Mouse (Mus musculus): ENCODE results near the gene Arhgap27.
"Not testable (repeated sequence)": the region's sequence is repeated elsewhere in the genome, so short reads cannot be mapped to it uniquely, and the experiment has no call there.

The Arhgap27 gene

GRCm38 (mm10) chr11:103363214-103364148 lies at the start of gene Arhgap27:
Gene Arhgap27 (minus strand): TSS chr11:103363692.
- DNase-seq = peak; percentile 34 to 44

- DNase-seq = no peak
These were observed 49.5 kb upstream of the Arhgap27 start for GRCm38 (mm10) chr11:103412950-103413423.

DNA sequence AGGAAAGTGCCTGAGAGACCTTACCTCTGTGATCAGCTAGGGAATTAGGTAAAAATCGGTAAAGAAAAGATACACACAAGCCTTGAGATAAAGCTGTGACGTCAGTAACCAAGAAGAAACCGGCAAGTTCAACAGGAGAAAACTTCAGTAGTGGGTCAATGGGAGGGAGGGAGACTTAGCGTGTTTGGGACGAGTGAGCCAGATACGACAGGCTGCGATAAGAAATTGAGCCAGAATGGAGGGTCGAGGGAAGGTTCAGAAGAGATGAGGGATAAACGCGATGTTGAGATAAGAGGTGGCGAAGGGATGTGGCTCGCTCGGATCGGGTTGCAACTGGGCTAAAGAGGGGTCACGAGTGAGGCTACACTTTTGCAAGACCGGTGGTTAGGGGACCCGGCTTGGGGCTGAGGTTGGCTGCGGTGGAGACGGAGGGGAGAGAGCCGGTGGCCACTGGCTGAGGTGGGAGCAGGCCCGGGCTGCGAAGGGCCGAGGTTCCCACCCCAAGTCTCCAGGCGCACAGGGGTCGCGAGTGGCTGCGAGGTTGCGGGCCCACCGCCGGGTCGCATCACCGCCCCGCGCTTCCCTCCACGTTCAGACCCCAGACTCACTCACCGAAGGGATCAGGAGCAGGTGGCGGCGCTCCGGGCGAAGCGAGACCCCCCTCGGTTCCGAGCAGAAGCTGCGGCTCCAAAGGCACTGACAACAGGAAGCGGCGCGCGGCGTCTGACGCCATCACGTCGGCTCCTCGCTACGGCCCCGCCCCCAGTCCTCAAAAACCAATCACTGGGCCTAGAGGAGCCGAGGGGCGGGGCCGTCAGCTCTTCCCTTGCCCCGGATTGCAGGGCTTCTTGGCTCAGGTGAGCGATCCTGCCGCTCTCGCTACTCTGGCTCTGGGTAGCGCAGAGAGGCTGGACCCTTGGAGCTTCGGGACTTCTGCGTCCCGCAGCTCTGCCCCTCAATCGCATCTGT lies 48.8 kb upstream of the Arhgap27 start, which contains the start of gene Plekhm1:
Gene Plekhm1, minus strand, starts transcription at position 707 of the 969 bp plus-strand sequence.
- DNase-seq = peak; percentile 97 to 98

DNA sequence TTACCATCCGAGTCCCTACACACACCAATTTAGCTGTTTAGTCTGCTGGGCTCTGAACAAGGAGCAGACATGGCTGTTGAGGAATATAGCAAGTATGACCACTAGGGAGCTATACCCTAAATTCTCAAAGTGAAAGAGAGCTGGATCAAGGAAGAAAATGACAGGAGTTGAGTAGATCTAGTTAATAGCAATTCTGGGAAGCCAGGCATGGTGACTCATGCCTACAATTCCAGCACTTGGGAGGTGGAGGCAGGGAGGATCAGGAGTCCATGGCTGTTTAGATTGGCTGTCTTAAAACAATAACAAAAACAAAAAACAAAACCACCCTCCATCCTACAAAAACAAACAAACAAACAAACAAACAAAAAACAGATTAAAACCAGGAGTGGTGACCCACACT lies 47.8 kb upstream of the Arhgap27 start:
- DNase-seq = no peak

- no peak for DNase-seq
These were observed 45.4 kb upstream of the Arhgap27 start for GRCm38 (mm10) chr11:103408880-103409279.

GRCm38 (mm10) chr11:103407136-103407535 lies 43.6 kb upstream of the Arhgap27 start:
- DNase-seq = not testable (repeated sequence)

DNA sequence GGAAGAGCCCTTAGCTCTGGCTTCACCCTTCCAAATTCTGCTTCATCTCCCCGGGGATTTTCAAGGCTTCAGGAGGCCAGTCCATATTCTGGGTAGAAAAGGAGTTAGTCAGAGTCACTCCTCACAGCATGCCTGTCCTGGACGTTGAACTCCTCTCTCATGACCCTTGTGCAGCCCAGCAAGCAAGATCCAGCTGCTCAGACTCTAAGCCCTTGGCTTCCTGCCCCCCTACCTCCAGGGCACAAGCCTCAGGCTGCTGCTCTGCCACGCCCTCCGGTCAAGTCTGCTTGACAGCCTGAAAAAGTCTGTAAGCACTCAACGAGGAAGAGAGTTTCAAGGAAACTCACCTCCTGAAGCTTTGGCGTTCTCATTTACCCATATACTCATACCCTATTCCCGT lies 43.1 kb upstream of the Arhgap27 start:
- no peak for DNase-seq

- no peak for DNase-seq
These were observed 42.3 kb upstream of the Arhgap27 start for GRCm38 (mm10) chr11:103405814-103406213.

- DNase-seq = no peak
These were observed 41.1 kb upstream of the Arhgap27 start for GRCm38 (mm10) chr11:103404618-103405017.

DNA sequence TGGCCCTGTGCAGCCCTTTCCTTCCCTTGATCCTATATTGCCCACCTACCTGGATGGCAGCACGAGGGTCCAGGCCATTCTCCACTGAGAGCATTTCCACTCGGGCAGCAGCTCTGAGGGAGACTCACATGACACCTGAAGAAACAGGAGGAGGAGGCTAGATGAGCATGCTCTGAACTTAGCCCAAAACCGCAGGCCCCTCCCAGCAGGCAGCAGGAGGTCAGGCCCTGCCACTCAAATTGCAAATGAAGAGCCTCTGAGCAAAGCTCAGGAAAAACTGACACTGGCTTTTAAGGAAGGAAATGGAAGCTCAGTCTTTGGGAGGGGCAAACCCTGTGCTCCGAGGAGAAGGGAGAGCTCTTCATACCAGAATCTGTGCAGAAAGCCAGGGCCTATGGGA lies 40.3 kb upstream of the Arhgap27 start:
- DNase-seq = no peak

GRCm38 (mm10) chr11:103402738-103403137 lies 39.2 kb upstream of the Arhgap27 start:
- DNase-seq = no peak

DNA sequence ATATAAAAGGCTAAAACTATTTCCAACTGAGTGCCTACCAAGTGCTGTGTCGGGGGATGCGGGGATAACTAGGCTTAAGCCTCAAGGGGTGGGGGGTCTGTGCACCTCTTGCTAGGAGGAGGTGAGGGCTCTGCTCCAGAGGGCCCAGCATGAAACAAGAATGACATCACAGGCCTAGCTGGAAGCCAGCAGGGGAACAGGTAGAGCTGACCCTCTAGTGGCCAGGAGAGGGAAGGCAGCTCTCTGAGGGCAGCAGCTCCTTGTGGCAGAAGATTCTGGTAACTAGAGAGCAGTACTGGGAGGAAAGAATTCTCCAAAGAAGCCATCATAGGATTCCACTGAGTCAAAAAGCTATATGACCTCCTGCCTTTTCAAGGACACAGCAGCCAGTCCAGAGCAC lies 38.7 kb upstream of the Arhgap27 start:
- DNase-seq = peak; percentile 48 to 60

GRCm38 (mm10) chr11:103399986-103400385 lies 36.5 kb upstream of the Arhgap27 start:
- no peak for DNase-seq

DNA sequence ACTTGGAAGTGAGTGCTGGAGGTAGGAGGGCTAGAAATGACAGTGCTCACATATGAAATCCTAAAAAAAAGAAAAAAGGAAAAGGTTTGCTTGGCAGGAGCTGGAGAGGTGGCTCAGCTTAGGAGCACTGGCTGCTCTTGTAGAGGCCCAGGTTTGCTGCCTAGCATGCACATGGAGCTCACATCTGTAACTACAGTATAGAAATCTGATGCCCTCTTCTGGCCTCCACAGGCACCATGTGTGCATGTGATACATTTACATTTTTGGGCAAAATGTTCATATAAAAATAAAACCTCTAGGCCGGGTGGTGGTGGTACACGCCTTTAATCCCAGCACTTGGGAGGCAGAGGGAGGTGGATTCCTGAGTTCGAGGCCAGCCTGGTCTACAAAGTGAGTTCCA lies 35.6 kb upstream of the Arhgap27 start:
- no peak for DNase-seq

- no peak for DNase-seq
These were observed 33.2 kb upstream of the Arhgap27 start for GRCm38 (mm10) chr11:103396682-103397081.

DNA sequence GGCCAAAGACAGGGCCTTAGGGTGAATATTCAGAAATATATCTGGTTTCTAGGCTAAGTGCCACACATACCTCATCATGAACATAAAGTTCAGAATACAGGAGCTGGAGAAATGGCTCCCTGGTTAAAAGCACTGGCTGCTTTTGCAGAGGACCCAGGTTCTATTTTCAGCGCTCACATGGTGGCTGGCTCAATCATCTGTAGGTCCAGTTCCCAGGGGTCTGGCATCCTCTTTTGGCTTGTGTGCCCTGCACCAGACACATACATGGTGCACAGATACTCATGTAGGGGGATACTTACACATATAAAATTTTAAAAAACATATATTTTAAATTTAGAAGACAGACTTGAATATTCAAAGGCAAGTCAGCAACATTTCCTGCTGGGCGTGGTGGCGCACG lies 32.7 kb upstream of the Arhgap27 start:
- DNase-seq = no peak

- DNase-seq = no peak
These were observed 31.1 kb upstream of the Arhgap27 start for GRCm38 (mm10) chr11:103394604-103395003.

DNA sequence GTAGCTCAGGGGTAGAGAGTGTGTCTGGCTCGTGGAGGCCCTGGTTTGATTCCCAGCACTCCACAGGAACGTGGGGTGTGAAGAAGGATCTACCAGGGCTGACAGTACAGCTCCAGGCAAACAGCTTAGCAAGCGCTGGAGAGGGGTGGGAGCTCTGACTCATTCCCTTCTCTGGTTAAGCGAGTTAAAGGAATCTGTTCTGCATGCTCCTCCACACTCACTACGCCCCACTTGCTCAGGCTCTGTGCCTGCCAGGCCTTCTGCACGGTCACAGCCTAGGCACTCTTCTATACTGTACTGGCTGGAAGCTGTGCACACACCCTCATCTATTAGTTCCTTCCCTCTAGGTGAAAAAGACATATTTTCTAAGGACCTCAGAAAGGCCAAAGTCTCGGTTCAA lies 30.5 kb upstream of the Arhgap27 start:
- no peak for DNase-seq

GRCm38 (mm10) chr11:103387870-103388526 lies 24.5 kb upstream of the Arhgap27 start:
- DNase-seq = no peak

- DNase-seq = no peak
These were observed 23.3 kb upstream of the Arhgap27 start for GRCm38 (mm10) chr11:103386827-103387226.

DNA sequence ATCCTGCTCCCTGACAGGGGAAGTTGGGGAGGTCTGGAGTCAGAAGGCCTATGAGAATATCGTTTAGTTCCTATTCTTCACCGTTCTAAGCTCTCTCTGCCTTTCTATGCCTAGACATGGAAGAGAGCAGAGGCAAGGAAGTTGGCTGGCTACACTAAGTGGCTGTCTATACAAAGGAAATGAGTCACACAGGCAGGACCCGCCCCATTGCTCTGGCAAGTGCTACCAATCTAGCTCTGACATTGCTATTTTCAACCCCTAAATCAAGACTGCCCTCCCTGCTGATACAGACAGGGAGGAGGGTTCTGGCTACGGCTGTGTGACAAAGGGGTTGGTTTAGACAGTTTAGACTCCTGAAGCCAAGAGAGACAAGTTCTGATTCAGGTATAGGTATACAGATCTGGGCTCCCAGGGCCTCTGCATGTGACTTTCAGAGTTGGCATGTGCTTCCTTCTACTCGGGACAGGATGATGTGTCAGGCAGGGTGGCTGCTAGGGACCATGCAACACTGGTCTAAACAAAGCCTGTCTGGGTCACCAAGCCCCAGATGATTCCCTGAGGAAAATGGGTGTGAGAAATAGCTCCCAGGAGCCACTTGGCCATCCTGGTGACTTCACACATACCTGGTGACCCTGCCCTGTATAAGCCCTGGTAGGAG lies 18.6 kb upstream of the Arhgap27 start:
- DNase-seq = no peak

DNA sequence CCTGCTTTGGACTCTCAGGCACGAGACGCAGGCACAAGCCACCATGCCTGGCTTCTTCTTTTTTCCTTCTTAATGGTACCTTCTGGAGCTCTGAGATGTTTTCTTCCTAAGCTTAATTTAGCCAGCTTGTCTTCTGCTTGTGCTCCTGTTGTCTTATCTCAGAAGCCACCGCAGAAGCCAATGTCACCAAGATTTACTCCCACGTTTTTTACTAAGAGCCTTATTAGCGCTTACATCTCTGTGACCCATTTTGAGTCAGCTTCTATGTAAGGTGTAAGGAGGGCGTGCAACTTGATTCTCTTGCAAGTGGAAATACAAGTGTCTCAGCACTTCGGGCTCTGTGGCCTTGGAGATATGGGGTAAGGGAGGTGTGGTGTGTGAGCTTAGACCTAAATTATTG lies 18.0 kb upstream of the Arhgap27 start:
- no peak for DNase-seq
